Mouse (Mus musculus) liver, embryonic 11.5 days (tissue): ENCODE measurements around the gene Cct5. TPM values are rescaled to one million over a fixed set of nuclear protein-coding genes. Genes with fewer than 3 reads are reported as not detected.

ENCODE experiments used
- ATAC-seq: fragments of 200-750 bp; cut with Nextera tagmentation; replicated peaks from 2 replicates; pipeline ENCODE4 v1.8.0; 2017; ENCODE audit warnings: moderate number of reproducible peaks, mild to moderate bottlenecking, moderate TSS enrichment, moderate library complexity; ENCODE audit not compliant: low FRiP score
- DNase-seq: peaks from one replicate; pipeline ENCODE4 v3.0.0-alpha.2; 2017; ENCODE audit warnings: low spot score
- H3K27ac ChIP-seq: fragments of 300-500 bp; sonication (generic); 2 replicates; pipeline ENCODE4 v1.5.1; 2014; ENCODE audit warnings: mild to moderate bottlenecking, low read depth, low read length, control low read depth
- H3K27me3 ChIP-seq: fragments of 300-500 bp; sonication (generic); replicated peaks from 2 replicates; pipeline ENCODE4 v1.6.1; 2014; ENCODE audit warnings: low read length, mixed read lengths; ENCODE audit not compliant: control insufficient read depth, insufficient read depth
- H3K36me3 ChIP-seq: fragments of 300-500 bp; sonication (generic); 2 replicates; pipeline ENCODE4 v1.6.1; 2014; ENCODE audit warnings: mild to moderate bottlenecking, low read length, moderate library complexity, mixed read lengths; ENCODE audit not compliant: control insufficient read depth, insufficient read depth
- H3K4me1 ChIP-seq: fragments of 300-500 bp; sonication (generic); replicated peaks from 2 replicates; pipeline ENCODE4 v1.6.1; 2014; ENCODE audit warnings: low read length, mixed read lengths; ENCODE audit not compliant: control insufficient read depth, insufficient read depth
- H3K4me2 ChIP-seq: fragments of 300-500 bp; sonication (generic); 2 replicates; pipeline ENCODE4 v1.6.1; 2014; ENCODE audit warnings: mild to moderate bottlenecking, control low read depth, moderate library complexity
- H3K4me3 ChIP-seq: fragments of 300-500 bp; sonication (generic); 2 replicates; pipeline ENCODE4 v1.5.1; 2014; ENCODE audit warnings: low read depth, low read length, control low read depth
- H3K9ac ChIP-seq: fragments of 300-500 bp; sonication (generic); 2 replicates; pipeline ENCODE4 v1.6.1; 2014; ENCODE audit warnings: low read depth, low read length, control low read depth
- H3K9me3 ChIP-seq: fragments of 300-500 bp; sonication (generic); 2 replicates; pipeline ENCODE4 v1.6.1; 2016; ENCODE audit warnings: low read length, inconsistent platforms, mixed read lengths; ENCODE audit not compliant: control insufficient read depth
- WGBS: fragments of 180-500 bp; shearing (Covaris S2); extraction: QIAGEN DNeasy Blood & Tissue Kit; methylation state at CpG from one replicate; pipeline ENCODE4 v1.1.7; 2014; 5-methylcytosine and 5-hydroxymethylcytosine counted together
- polyA plus RNA-seq: library from polyadenylated mRNA; unstranded; fragments of >200 nt; fragmentation: Nextera tagmentation; extraction: Ambion mirVana; gene quantifications from 2 replicates; pipeline ENCODE4 v1.2.1, GENCODE M21; 2014

Cct5 gene
- polyA plus RNA-seq, 1 experiment from 2014 or later: 683 TPM

GRCm38 (mm10) chr15:31592531-31592930 lies 9.1 kb downstream of the Cct5 start:
- no peaks in the 10 kb centered on the region for H3K9me3 ChIP-seq
- DNase-seq (no peak), ATAC-seq (no peak)
- H3K4me1 ChIP-seq: no peaks in the 10 kb centered on the region; the same call in 1 of the 2 replicates
- H3K36me3 ChIP-seq: peaks cover 59% of the 10 kb centered on the region
- no peak overlapping the region for H3K4me2 ChIP-seq
- no peak overlapping the region for H3K9ac ChIP-seq
- WGBS: 89% methylated on average over 8 of the region's 8 CpGs
- no peak overlapping the region for H3K4me3 ChIP-seq
- no peak overlapping the region for H3K27ac ChIP-seq
- H3K27me3 ChIP-seq: no peaks in the 10 kb centered on the region

GRCm38 (mm10) chr15:31590176-31590575 lies 11.4 kb downstream of the Cct5 start:
- no peak overlapping the region for H3K4me3 ChIP-seq
- H3K4me1 ChIP-seq: peaks cover 8% of the 10 kb centered on the region; the same call in 1 of the 2 replicates
- H3K4me2 ChIP-seq: no peak overlapping the region
- DNase-seq (no peak), ATAC-seq (no peak)
- H3K27me3 ChIP-seq: no peaks in the 10 kb centered on the region
- WGBS: 85% methylated on average over 5 of the region's 5 CpGs
- peaks cover 46% of the 10 kb centered on the region for H3K36me3 ChIP-seq
- H3K27ac ChIP-seq: no peak overlapping the region
- no peak overlapping the region for H3K9ac ChIP-seq
- no peaks in the 10 kb centered on the region for H3K9me3 ChIP-seq

GRCm38 (mm10) chr15:31588989-31589640 lies 12.5 kb downstream of the Cct5 start:
- H3K4me1 ChIP-seq: peaks cover 8% of the 10 kb centered on the region; the same call in 1 of the 2 replicates
- WGBS: 65% methylated on average over 8 of the region's 8 CpGs
- no peak overlapping the region; the same call in 1 of the 2 replicates for H3K27ac ChIP-seq
- H3K27me3 ChIP-seq: no peaks in the 10 kb centered on the region
- H3K9ac ChIP-seq: no peak overlapping the region
- no peak overlapping the region for H3K4me2 ChIP-seq
- no peaks in the 10 kb centered on the region for H3K9me3 ChIP-seq
- peaks cover 36% of the 10 kb centered on the region for H3K36me3 ChIP-seq
- DNase-seq (no peak), ATAC-seq (no peak)
- H3K4me3 ChIP-seq: no peak overlapping the region

GRCm38 (mm10) chr15:31587789-31588188 lies 13.8 kb downstream of the Cct5 start:
- Histone ChIP-seq H3K27me3 (no peaks in the 10 kb centered on the region), H3K4me3 (no peak overlapping the region), H3K27ac (no peak overlapping the region), H3K36me3 (peaks cover 22% of the 10 kb centered on the region), H3K9ac (no peak overlapping the region), H3K4me1 (peaks cover 8% of the 10 kb centered on the region; the same call in 1 of the 2 replicates), H3K4me2 (no peak overlapping the region), H3K9me3 (no peaks in the 10 kb centered on the region)
- WGBS: 56% methylated on average over 2 of the region's 2 CpGs
- no peak for DNase-seq
- no peak for ATAC-seq

- no peak overlapping the region for H3K4me3 ChIP-seq
- no peaks in the 10 kb centered on the region for H3K9me3 ChIP-seq
- peak; percentile 85 for ATAC-seq
- no peaks in the 10 kb centered on the region for H3K27me3 ChIP-seq
- peak; percentile 80 for DNase-seq
- no peak overlapping the region for H3K27ac ChIP-seq
- 6% methylated on average over 4 of the region's 4 CpGs for WGBS
- peak overlapping the region; percentile 5; the same call in 1 of the 2 replicates for H3K9ac ChIP-seq
- peaks cover 12% of the 10 kb centered on the region for H3K36me3 ChIP-seq
- H3K4me1 ChIP-seq: peaks cover 8% of the 10 kb centered on the region; the same call in 1 of the 2 replicates
- no peak overlapping the region; the same call in none of the 2 replicates for H3K4me2 ChIP-seq
These were observed 15.1 kb downstream of the Cct5 start for GRCm38 (mm10) chr15:31586519-31586918.

GRCm38 (mm10) chr15:31586088-31586487 lies 15.5 kb downstream of the Cct5 start:
- DNase-seq: no peak
- Histone ChIP-seq H3K27ac (no peak overlapping the region), H3K4me2 (peak overlapping the region; percentile 3; the same call in 1 of the 2 replicates), H3K4me1 (peaks cover 8% of the 10 kb centered on the region; the same call in 1 of the 2 replicates), H3K27me3 (no peaks in the 10 kb centered on the region), H3K9ac (no peak overlapping the region), H3K36me3 (peaks cover 9% of the 10 kb centered on the region), H3K4me3 (no peak overlapping the region), H3K9me3 (no peaks in the 10 kb centered on the region)
- 74% methylated on average over 5 of the region's 5 CpGs for WGBS
- ATAC-seq: no peak

GRCm38 (mm10) chr15:31585238-31585637 lies 16.4 kb downstream of the Cct5 start:
- no peak overlapping the region for H3K27ac ChIP-seq
- no peak overlapping the region for H3K4me3 ChIP-seq
- H3K9ac ChIP-seq: no peak overlapping the region
- ATAC-seq: no peak
- no peak for DNase-seq
- H3K36me3 ChIP-seq: peaks cover 9% of the 10 kb centered on the region
- H3K4me1 ChIP-seq: peaks cover 8% of the 10 kb centered on the region; the same call in 1 of the 2 replicates
- no peaks in the 10 kb centered on the region for H3K9me3 ChIP-seq
- WGBS: 68% methylated on average over 7 of the region's 7 CpGs
- H3K27me3 ChIP-seq: no peaks in the 10 kb centered on the region
- no peak overlapping the region for H3K4me2 ChIP-seq

- no peak for ATAC-seq
- 82% methylated on average over 13 of the region's 13 CpGs for WGBS
These were observed 18.1 kb downstream of the Cct5 start for GRCm38 (mm10) chr15:31583304-31584085.

More at GRCm38 (mm10) chr15:31583304-31584085, 18.1 kb downstream of the Cct5 start:
- Histone ChIP-seq H3K27me3 (no peaks in the 10 kb centered on the region), H3K4me2 (no peak overlapping the region), H3K4me3 (no peak overlapping the region), H3K4me1 (peaks cover 8% of the 10 kb centered on the region; the same call in 1 of the 2 replicates), H3K9me3 (no peaks in the 10 kb centered on the region), H3K9ac (no peak overlapping the region), H3K36me3 (no peaks in the 10 kb centered on the region), H3K27ac (no peak overlapping the region)
- DNase-seq: no peak
